Mouse (Mus musculus) stomach, postnatal 0 days (tissue): ENCODE results near the gene Ccdc181.

ENCODE experiments used
- CTCF ChIP-seq: IDR thresholded peaks from 2 replicates; pipeline ENCODE4 v1.5.1; 2016; ENCODE audit warnings: antibody characterized with exemption, low read depth, mild to moderate bottlenecking, moderate library complexity
- EP300 ChIP-seq: optimal IDR thresholded peaks from 2 replicates; pipeline ENCODE3; 2016; ENCODE audit warnings: antibody characterized with exemption

GRCm38 (mm10) chr1:164315266-164315665 lies 39.9 kb downstream of the Ccdc181 start:
- peak; percentile 78 for TF ChIP-seq CTCF
- no peak for TF ChIP-seq EP300
